Mouse (Mus musculus): ENCODE data around the gene Cse1l.

Gene Cse1l

DNA sequence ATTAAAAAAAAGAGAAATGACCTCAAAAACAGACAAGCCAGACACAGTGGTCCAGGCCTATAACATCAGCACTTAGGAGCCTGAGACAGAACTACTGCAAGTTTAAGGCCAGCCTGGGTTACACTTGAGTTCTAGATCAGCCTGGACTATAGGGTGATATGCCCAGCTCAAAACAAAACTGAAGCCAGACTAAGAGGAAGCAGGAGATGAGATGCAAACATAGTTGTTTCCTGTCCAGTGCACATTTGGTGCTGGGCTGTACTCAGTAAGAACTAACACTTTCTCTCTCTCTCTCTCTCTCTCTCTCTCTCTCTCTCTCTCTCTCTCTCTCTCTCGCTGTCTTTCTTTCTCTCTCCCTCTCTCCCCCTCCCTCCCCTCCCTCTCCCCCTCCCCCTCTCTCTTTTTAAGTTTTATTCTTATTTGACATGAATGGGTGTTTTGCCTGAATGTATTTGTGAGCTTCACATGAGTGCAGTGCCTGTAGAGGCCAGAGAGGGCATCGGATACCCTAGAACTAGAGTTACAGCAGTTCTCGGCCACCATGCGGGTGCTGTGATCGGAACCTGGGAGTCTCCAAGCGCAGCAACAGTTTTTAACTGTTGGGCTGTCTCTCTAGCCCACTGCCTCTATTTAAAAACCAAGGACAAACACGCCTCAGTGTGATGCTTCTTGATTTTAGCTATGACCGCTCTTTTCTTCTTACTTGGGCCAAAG is 4.9 kb upstream of the Cse1l start:
- no peak for DNase-seq (ENCODE audit: extremely low spot score, low read depth, low spot score)

DNA sequence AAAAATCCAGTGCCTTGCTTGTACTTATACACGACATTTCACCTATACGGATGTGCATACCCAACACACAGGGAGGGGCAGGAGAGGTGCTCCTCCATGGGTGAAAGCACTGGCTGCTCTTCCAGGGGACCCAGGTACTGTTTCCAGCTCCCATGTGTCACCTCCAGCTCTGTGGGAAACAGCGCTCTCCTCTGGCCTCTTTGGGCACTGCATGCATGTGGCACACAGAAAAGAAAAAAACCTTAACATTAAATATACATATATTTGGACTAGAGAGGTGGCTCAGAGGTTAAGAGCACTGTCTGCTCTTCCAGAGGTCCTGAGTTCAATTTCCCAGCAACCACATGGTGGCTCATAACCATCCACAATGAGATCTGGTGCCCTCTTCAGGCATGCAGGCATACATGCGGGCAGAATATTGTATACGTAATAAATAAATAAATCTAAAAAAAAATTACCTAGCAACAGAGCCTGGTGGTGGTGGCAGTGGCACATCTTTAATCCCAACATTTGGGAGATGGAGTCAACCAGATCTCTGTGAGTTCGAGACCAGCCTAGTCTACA is 2.0 kb upstream of the Cse1l start:
- DNase-seq (ENCODE audit: extremely low spot score, low read depth, low spot score), result no peak

DNA sequence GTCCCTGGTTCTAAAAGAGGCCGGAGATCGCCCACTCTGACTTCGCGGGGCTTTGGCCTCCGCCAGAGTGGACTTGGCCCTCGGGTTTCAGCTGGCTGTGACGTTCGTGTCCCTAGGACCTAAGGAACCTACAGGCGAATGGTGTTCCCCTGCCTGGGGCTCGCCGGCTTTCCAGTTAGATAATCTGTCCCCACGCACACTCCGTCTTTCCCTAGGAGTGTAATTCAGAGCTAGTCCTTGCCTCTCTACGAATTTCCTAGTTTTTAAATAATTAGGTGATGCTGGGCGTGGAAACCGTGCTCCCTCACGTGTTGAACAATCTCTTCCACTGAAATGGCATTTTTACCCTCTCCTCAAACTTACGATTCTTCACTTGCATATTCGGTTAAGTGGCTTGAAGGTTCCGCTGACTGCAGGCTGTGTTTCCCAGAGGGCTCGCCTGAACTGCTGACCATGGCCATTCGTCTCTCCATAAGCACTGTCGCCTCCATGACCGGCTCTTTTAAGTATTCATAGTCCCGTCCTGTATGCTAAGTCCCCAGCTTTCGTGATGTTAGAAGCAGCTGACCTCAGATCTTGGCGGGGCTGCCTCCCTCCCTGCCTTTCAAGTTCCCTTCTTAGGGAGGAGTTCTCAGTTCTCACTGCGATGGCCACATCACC is 813 bp downstream of the Cse1l start:
- no peak for DNase-seq (ENCODE audit: extremely low spot score, low read depth, low spot score)

DNA sequence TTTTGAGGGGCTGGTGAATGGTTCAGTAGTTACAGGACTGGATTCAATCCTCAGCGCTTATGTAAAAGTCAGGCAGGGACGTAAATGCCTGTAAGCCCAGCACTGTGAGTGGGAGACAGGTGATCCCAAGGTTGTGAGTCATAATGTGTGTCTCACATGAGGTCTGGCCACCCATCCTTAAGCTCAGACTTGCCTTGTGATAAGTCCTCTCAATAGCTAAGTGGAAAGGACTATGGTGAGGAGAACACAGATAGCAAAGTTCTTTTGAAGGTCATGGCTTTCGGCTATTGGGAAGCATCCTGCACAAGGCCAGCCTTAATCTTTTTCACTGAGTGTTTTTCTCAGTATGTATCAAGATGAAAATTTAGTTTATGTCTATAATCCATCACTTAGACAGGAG is 3.9 kb downstream of the Cse1l start:
- no peak for DNase-seq (ENCODE audit: extremely low spot score, low read depth, low spot score)

DNA sequence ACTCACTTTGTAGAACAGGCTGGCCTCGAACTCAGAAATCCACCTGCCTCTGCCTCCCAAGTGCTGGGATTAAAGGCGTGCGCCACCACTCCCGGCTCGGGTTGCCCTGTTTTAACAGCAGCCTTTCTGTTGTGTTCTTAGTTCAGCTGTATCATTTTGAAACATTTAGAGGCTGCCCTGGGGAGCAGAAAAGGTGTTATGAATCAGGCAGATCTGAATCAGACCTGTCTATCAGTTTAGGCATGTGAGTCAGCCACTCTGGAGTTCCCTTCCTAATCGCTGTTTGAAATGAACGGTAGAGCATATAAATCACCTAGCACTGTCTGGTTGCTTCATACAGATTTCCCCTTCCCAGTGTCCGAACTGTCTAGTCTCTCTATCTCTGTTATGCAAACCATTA is 4.7 kb downstream of the Cse1l start:
- no peak for DNase-seq (ENCODE audit: extremely low spot score, low read depth, low spot score)

DNA sequence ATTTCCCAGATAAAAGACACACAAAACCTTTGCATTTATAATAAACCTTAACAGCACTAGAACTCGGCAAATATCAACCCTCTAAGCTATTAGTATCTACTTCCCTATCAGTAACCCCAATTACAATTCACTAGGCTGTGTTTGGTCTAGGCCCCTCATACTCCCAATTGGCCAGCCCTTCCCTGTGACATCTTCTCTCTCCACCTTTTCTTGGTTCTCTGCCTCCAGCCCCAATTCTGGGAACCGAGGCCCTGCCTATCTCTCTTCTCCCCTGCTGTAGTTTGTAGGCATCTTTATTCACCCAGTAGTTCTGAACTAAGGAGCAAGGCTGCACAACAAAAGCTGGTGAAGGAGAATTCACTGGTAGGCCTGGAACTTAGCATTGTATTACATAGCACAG is 18.1 kb downstream of the Cse1l start:
- DNase-seq (ENCODE audit: extremely low spot score, low read depth, low spot score), result no peak

DNA sequence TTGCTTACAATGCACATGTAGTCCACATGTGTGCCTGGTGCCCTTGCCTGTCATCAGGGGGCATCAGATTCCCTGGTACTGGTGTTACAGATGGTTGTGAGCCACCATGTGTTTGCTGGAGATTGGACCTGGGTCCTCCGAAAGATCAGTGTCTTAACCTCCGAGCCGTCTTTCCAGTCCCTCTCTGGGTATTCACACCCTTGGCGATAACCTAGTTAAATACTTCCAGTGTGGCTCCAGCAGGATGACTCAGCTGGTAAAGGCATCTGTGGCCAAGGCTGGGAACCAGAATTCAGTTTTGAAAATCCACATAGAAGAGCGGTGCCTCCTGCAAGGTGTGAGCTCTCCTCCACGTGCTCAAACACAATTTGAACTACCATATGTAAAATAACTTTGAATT is 28.1 kb downstream of the Cse1l start:
- DNase-seq (ENCODE audit: extremely low spot score, low read depth, low spot score), result no peak

DNA sequence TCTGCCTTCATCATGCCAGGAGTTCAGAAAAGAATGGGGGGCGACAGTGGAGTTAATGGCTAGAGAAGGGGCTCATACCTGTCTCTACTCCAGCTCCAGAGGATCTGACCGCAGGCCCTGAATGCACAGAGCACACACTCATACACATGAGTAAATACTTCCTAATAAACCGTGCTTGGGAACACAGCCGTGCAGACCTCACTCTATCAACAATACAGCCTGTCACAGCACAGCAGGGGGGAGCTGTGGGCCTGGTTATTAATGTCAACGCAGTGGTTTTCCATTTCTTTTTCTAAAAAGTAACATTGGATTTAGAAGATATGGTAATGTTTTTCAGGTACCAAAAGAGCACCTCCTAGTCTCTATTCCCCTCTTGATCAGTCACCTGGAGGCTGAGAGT is 28.6 kb downstream of the Cse1l start:
- no peak for DNase-seq (ENCODE audit: extremely low spot score, low read depth, low spot score)

DNA sequence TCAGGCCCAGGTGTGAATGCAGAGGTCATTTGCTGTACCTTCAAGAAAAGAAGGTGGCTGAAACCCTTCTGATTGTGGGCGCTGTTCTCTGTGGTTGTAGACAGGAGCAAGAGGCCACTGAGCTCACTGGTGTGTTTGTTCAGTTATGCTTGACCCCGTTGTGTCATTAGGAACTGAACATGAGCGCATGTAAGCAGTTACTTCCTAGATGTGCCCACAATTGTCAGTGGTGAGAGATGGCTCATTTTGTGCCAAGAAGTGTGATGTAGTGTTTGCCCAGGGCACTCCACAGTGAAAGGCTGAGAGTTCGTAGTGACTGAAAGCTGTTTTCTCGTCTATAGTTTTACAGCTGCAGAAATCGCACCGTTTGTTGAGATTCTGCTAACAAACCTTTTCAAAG is 29.7 kb downstream of the Cse1l start:
- no peak for DNase-seq (ENCODE audit: extremely low spot score, low read depth, low spot score)

DNA sequence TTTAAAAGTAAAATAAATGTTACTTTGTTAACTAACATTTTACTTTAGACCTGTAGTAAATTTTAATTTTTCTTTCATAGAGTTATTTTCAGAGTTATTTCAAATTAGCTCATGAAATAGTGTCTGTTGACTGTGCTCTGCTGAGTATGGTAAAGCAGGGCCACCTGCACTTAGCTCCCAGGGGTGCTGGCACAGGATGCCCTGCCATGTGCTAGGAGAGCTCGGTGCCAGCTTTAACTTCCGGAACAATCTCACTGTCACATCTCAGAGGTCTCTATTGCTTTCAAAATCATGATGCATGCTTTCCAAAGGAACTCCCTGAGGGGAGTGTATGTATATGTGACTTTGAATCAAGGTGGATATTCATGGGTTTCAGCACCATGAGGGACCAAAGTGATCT is 30.3 kb downstream of the Cse1l start:
- DNase-seq (ENCODE audit: extremely low spot score, low read depth, low spot score), result no peak

DNA sequence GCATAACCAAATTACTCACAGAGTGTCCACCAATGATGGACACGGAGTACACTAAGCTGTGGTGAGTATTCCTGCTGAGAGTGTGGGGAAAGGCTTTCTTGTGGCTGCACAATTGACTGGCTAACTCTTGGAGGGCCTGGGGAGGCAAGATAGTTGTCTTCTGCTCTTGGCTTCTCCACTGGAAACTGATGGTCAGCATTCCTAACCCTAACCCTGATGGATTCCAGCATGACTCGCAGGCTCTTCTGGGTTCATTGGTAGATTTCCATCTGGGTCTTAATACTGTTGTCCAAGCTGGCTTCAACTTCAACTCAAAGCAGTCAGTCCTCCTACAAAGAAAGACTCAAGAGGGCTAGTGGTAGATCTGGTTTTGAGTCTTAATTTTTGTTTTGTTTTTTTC is 37.3 kb downstream of the Cse1l start:
- DNase-seq (ENCODE audit: extremely low spot score, low read depth, low spot score), result no peak

DNA sequence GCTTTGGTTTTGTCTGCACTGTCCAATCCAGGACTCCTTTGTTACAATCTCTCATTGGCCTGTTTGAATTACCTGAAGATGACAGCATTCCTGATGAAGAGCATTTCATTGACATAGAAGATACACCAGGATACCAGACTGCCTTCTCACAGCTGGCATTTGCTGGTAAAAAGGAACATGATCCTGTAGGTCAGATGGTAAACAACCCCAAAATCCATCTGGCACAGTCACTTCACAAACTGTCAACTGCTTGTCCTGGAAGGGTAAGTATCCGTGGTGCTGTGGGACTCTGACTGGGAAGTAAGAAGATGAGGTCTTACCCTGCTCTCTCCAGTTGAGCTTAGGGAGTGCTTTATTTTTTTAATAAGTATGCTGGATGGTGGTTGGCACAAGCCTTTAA is 38.5 kb downstream of the Cse1l start:
- no peak for DNase-seq (ENCODE audit: extremely low spot score, low read depth, low spot score)

DNA sequence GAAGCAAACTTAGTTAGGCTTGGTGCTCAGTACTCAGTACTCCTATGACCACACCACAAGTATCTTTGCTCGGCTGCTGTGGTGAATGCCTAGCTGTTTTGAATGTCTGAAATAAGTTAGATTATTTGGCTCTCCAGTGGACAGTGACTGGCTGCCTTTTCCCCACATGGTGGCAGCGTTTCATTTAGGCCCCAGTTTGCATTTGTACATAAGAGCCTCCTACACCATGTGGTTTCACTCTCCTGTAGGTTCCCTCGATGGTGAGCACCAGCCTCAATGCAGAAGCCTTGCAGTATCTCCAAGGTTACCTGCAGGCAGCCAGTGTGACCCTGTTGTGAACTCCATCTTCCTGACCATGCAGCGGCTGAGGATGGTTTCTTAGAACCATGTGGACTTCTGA is 39.6 kb downstream of the Cse1l start:
- DNase-seq (ENCODE audit: extremely low spot score, low read depth, low spot score), result no peak

DNA sequence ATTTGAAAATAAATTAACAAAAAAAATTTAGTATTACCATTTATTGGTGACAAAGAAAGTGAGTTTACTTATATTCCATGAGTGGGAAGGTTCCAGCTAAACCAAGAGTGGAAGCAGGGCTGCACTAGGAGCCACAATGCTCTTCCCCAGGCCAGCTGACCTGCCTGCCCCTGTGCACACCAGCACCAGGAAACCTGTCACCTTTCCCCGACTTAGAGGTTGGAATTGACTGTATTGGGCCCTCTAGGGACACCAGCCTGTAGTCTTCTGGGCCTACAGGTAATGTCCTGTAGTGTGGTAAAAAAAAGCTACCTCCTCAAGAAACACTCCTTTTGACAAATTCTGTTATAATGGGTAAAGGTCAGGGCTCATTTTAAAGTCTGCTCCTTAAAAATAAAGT is 42.4 kb downstream of the Cse1l start:
- DNase-seq (ENCODE audit: extremely low spot score, low read depth, low spot score), result no peak

DNA sequence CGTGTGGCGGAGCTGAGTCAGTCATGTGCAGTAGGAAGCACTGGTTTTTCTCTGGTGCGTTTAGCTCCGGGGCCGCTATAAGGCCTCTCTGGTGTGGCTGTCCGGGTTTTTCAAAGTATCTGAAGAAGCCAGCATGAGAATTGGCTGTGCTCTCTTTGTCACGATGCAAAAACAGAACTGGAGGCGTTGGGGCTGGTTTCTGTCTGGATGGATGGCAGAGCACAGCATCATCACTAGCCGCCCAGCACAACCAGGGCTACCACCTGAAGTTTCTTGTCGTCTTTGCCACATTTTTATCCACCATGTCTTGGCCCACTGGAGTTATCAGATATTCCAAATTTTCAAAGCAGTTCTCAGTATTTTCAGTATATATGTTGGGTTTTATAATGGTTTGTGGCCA is 43.1 kb downstream of the Cse1l start:
- DNase-seq (ENCODE audit: extremely low spot score, low read depth, low spot score), result no peak

DNA sequence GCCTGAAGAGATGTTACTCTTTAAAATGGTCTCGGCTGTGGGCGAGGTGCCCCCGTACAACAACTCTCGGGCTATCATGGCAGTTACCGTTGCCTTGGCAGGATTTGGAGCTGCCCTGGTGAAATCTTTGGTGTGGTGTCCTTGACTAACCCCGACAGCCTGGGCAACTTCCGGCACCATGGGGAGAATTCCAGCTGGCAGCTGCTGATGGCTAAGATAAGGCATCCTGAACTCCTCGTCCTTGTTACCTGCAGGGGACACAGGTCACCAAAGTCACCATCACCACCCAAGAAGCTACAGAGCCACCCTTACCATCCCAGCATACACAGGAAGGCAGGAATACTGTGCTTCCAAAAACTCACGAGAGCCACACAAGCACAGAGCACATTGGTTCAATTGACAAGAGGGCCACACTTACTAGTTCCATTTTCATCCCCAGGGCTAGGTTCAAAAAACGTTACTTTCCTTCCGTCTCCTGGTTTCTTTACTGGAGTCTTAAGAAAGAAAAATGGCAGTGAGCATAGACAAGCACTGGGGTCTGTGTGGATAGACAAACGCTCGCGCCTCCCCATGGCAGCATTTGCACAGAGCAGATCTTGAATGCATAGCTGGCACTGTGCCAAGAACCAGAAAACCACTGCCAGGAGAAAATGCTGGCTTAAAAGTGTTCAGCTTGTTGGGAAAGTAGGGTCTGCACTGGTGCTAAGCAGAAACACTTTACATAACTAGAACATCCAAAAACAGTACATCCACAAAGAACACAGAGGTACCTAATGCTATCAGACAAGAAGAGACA is 45.2 kb downstream of the Cse1l start:
- DNase-seq (ENCODE audit: extremely low spot score, low read depth, low spot score), result no peak

DNA sequence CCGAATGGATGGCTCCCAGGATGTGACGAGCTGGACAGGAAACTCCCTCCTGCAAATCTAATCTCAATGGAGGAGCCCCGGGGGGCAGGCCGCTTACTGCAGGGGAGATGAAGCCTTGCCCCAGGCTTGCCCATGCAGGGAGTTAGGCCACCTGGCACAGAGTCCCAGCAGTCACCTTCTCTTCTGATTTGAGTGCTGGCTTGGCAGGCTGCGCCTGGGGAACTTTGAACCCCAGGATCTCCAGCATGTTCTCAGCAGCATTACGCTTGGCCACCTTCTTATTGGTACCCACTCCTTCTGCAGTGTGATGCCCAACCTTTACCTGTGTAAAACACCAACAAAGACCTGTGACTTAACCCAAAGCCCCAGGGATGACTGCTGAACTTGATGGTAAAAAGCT is 46.3 kb downstream of the Cse1l start:
- DNase-seq (ENCODE audit: extremely low spot score, low read depth, low spot score), result no peak

DNA sequence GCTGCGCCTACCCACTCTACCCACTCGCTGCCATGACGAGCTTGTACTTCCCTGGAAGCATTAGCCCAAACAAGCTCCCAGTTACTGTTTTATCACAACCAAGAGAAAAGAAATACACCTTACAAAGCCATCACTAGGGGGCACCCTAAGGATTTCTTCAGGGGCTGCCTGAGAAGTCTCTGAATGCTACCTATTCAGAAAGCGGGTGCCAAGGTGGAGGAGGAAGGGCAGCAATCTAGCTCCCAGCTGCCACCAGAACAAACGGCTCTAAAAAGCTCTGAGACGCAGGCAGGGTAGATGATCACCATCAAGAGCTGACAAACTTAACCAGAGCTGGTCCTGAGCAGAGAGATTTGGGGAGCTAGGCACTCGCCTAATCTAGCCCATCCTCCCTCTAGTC is 51.0 kb downstream of the Cse1l start:
- no peak for DNase-seq (ENCODE audit: extremely low spot score, low read depth, low spot score)

DNA sequence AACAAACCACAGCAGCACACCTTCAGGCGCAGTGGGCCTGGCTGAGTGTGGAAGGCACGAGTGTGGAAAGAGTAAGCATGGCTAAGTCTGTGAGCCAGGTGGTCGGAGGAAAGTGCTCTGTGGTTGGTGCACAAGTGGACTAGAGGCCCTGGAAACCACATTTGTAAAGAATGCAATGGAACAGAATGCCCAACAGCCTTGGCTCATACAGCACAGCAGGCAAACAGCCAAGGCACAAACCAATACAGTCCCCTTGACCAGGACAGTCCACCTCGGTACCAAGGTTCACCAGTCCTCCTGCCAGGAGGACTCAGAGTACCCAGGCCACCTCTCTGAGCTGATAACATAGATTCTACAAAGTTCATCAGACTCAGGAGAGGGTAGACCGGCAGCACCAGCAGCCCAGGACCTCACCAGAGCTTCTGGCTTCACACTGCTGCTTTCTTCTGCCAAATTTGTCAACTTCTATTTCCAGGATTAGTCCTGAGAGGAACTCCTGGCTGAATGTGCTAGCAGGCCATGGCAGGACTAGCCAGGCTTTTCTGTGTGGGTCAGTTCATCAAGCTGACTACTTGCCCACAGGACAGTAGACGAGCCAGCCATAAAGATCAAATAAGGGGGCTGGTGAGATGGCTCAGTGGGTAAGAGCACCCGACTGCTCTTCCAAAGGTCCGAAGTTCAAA is 54.9 kb downstream of the Cse1l start:
- no peak for DNase-seq (ENCODE audit: extremely low spot score, low read depth, low spot score)

DNA sequence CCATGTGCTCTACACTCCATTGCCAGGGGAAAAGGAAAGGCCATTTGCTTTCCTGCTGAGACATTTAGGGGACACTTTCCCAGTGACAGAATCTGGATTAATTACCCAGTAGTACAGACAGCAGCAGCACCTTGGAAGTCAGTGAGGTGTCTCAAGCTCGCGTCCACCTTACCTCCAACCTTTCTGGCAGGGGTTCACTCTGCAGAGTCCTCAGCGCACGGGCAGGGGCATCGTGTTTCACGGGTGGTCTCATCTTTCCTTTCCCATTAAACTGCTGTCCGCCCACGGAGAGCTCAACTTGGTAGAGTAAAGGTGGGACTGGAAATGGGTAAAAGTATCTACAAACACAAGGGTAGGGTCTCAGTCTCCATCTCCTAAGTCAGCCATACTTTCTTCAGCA is 57.4 kb downstream of the Cse1l start:
- DNase-seq (ENCODE audit: extremely low spot score, low read depth, low spot score), result no peak

DNA sequence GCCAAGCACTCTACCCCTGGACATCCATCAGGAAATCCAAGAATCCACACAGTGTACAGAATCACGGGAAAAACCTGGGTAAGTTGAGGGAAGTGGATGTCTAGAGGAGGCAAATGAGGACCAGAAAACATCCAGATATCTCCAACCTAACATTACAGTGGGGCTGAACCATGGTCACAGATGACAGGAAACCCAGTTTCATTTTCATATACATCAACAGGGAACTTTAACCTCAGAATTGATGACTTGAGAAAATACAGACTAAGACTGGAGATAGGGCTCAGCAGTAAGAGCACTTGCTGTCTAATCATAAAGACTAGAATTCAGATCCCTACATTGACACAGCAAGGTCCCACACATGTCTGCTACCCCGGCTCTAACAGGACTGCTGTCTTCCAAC is 58.9 kb downstream of the Cse1l start:
- no peak for DNase-seq (ENCODE audit: extremely low spot score, low read depth, low spot score)

All from hindlimb bud, embryonic 11.5 days (tissue).